8 mouse cellular contexts compared by ENCODE assay signal in the genomic region with DNA sequence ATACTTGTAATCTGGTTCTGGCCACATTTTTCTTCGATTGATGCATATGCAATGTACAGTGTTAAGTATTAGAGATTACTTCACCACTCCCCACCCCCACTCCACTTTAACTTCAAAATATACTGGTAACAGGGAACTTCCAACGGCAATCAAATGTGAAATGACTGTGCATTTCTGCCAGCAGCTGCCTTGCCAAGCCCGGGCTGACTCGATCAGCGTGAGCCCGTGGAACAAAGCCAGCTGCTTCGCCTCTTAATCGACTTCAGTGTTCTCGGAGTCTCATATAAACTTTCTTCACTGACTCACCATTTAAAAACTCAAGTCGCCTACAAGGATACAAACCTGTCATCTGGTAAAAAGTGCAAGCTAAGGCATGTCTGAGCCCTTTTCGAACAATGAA.
DNase-seq lines count a peak whose midpoint lies in the region; ATAC-seq lines count a peak whose summit lies in the region.

No protein-coding gene starts in this region.

- DNase-seq in heart, adult 11 months, result peak; percentile 90
- DNase-seq in heart, embryonic 10.5 days (ENCODE audit: low spot score), result no peak
- DNase-seq in naive thymus-derived CD4-positive, alpha-beta T cell, adult 2 months (ENCODE audit: low read depth), result peak; percentile 28
- DNase-seq in thymus, postnatal 36 days, result peak; percentile 45 to 60

- H3K36me3 ChIP-seq in heart, embryonic 10.5 days, result no peaks in the 10 kb centered on the region
- no peaks in the 10 kb centered on the region for H3K36me3 ChIP-seq in forebrain, embryonic 13.5 days (ENCODE audit: poor library complexity, severe bottlenecking)
- no peaks in the 10 kb centered on the region for H3K36me3 ChIP-seq in limb, embryonic 13.5 days

- no peaks in the 10 kb centered on the region for H3K27me3 ChIP-seq in heart, embryonic 10.5 days (ENCODE audit: insufficient read depth, poor library complexity, severe bottlenecking)
- H3K27me3 ChIP-seq in forebrain, embryonic 13.5 days, result no peaks in the 10 kb centered on the region
- no peaks in the 10 kb centered on the region for H3K27me3 ChIP-seq in limb, embryonic 13.5 days

- WGBS in heart, embryonic 10.5 days, result 77% methylated on average over 11 of the region's 11 CpGs
- 46% methylated on average over 11 of the region's 11 CpGs for WGBS in forebrain, embryonic 13.5 days
- 15% methylated on average over 11 of the region's 11 CpGs for WGBS in limb, embryonic 13.5 days

- peaks cover 7% of the 10 kb centered on the region; the same call in 1 of the 2 replicates for H3K4me1 ChIP-seq in heart, embryonic 10.5 days
- H3K4me1 ChIP-seq in forebrain, embryonic 13.5 days, result 0 out of 2 replicates have a peak, but pooled peaks cover 9% of the 10 kb centered on the region
- peaks cover 34% of the 10 kb centered on the region for H3K4me1 ChIP-seq in limb, embryonic 13.5 days

- no peak overlapping the region for H3K9ac ChIP-seq in forebrain, embryonic 13.5 days
- no peak overlapping the region for H3K9ac ChIP-seq in limb, embryonic 13.5 days

- H3K4me3 ChIP-seq in heart, embryonic 10.5 days, result no peak overlapping the region
- no peak overlapping the region for H3K4me3 ChIP-seq in forebrain, embryonic 13.5 days
- H3K4me3 ChIP-seq in limb, embryonic 13.5 days, result no peak overlapping the region

- H3K9me3 ChIP-seq in heart, embryonic 10.5 days, result no peaks in the 10 kb centered on the region
- H3K9me3 ChIP-seq in forebrain, embryonic 13.5 days (replicated peaks), result no peaks in the 10 kb centered on the region
- H3K9me3 ChIP-seq in limb, embryonic 13.5 days, result no peaks in the 10 kb centered on the region

- peak overlapping the region; percentile 18; the same call in 1 of the 2 replicates for H3K4me2 ChIP-seq in forebrain, embryonic 13.5 days
- peak overlapping the region; percentile 48 for H3K4me2 ChIP-seq in limb, embryonic 13.5 days (replicated peaks)

- ATAC-seq in activated CD4-positive, CD25-positive, alpha-beta regulatory T cell, adult 4 months, result peak; percentile 54
- ATAC-seq in forebrain, embryonic 13.5 days, result peak; percentile 85
- ATAC-seq in hematopoietic stem cell, adult 5-6 weeks (replicated peaks in 1 of 2; ENCODE audit: insufficient read depth in 1 of 2, low FRiP score in 2 of 2, low TSS enrichment in 1 of 2, low read depth in 1 of 2, poor library complexity in 2 of 2, severe bottlenecking in 2 of 2), result peak; percentile 96 to 98
- peak; percentile 76 for ATAC-seq in limb, embryonic 13.5 days (ENCODE audit: low FRiP score, low read depth)

- H3K27ac ChIP-seq in heart, embryonic 10.5 days, result no peak overlapping the region
- H3K27ac ChIP-seq in forebrain, embryonic 13.5 days, result no peak overlapping the region
- H3K27ac ChIP-seq in limb, embryonic 13.5 days, result no peak overlapping the region; the same call in 1 of the 2 replicates
